Mouse (Mus musculus) adrenal gland, postnatal 36 days (tissue): ENCODE measurements around the gene Il3ra. TPM values are rescaled to one million over a fixed set of nuclear protein-coding genes. Genes with fewer than 3 reads are reported as not detected.

Experiments
- DNase-seq, 2 experiments: peaks; one replicate each; pipeline ENCODE4 v3.0.0; 2021; ENCODE audit warnings: mixed read lengths in 1 of 2
- total RNA-seq, 2 experiments: library from RNA; stranded (reverse); gene quantifications; 2 replicates each; pipeline ENCODE4 v1.2.3; 2021

The Il3ra gene
- total RNA-seq, 2 experiments from 2014 or later: 7.2 to 11.7 TPM

- no peak for DNase-seq
These were observed 8.7 kb downstream of the Il3ra start for GRCm38 (mm10) chr14:14354511-14355359.

- no peak for DNase-seq
These were observed 9.2 kb downstream of the Il3ra start for GRCm38 (mm10) chr14:14355360-14355646.

GRCm38 (mm10) chr14:14395535-14395934 is 49.5 kb downstream of the Il3ra start:
- DNase-seq: no peak

- DNase-seq: no peak
These were observed 54.9 kb downstream of the Il3ra start, which contains the start of gene Olfr721-ps1 for GRCm38 (mm10) chr14:14400998-14401397. Gene Olfr721-ps1, plus strand, starts transcription at chr14:14401298.

Other genes starting within 250 kb of the Il3ra start
- gene Psmd6, start 225.3 kb upstream of the Il3ra start, total RNA-seq: 100 to 1,000 TPM; 131 to 142 TPM
- gene Olfr720, start 159.4 kb upstream of the Il3ra start, total RNA-seq: not detected
- gene Olfr31, start 23.4 kb upstream of the Il3ra start, total RNA-seq: not detected
- gene Olfr721-ps1, start 55.0 kb downstream of the Il3ra start, total RNA-seq: not detected